Mouse (Mus musculus): ENCODE data around the gene Jam2. TPM values are rescaled to one million over a fixed set of nuclear protein-coding genes. Genes with fewer than 3 reads are reported as not detected.

Jam2 gene
- total and polyA plus RNA-seq, 3 experiments, result 55.4 to 81.0 (median 77.9) TPM

DNA sequence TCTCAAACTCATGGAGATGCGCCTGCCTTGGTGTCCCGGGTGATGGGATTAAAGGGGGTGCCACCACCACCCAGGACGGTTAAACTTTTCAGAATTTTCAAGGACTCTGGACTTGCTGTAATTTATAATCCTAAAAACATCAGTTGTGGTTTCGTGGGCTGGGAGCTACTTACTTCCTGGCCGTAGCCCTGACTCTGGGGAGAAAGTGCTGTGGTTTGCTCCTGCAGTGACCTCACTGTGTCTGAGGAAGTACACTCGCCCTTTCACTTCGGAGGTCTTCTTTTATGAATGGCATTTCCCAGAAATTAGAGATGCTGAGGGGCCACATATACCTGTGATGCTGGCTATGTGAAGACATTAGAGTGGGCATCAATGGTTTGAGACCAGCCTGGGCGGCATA lies 40.6 kb downstream of the Jam2 start:
- Histone ChIP-seq H3K9ac (ENCODE audit: low read depth, low read length) (no peak overlapping the region), H3K4me1 (ENCODE audit: control insufficient read depth, insufficient read depth, low read length) (peaks cover 9% of the 10 kb centered on the region), H3K4me3 (no peak overlapping the region), H3K79me2 (replicated peaks; ENCODE audit: control insufficient read depth, insufficient read depth, low read length) (no peaks in the 10 kb centered on the region), H3K27me3 (ENCODE audit: control insufficient read depth, insufficient read depth, low read length) (no peaks in the 10 kb centered on the region), H3K36me3 (ENCODE audit: control insufficient read depth, insufficient read depth, low read length) (peaks cover 33% of the 10 kb centered on the region), H3K27ac (no peak overlapping the region)
- no peak for TF ChIP-seq CTCF (IDR thresholded peaks at IDR 0.05)
- no peak for TF ChIP-seq POLR2A (IDR thresholded peaks at IDR 0.05; ENCODE audit: insufficient read depth, low read depth, low read length)
- TF ChIP-seq EP300 (IDR thresholded peaks at IDR 0.05; ENCODE audit: insufficient read depth, low read depth, low read length), result no peak
- DNase-seq, result no peak
- intact Hi-C loops (cut with DNase I), result no loop called here
- 59% methylated on average over 8 of the region's 8 CpGs for WGBS

DNA sequence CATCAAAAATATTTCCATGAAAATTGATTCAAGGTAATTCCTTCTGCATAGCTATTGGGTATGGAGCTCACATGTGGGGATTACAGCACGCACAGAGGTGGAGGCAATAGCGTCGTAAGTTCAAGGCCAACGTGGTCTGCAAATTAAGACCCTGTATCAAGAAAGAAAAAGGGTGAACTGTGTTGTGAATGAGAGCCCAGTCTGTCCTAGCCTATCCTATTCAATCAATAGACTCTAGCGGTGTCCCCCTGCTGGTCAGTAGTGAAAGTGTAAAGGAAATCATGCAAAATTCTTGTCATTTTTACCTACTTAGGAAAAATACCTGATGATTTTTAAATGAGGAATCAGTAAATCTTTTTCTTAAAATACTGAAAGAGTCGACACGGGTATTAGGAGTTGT lies 43.5 kb downstream of the Jam2 start:
- 31% methylated on average over 7 of the region's 7 CpGs for WGBS
- Histone ChIP-seq H3K27me3 (ENCODE audit: control insufficient read depth, insufficient read depth, low read length) (no peaks in the 10 kb centered on the region), H3K27ac (0 out of 2 replicates have a peak overlapping the region, but pooled peaks have one; percentile 8), H3K4me3 (no peak overlapping the region), H3K36me3 (ENCODE audit: control insufficient read depth, insufficient read depth, low read length) (peaks cover 10% of the 10 kb centered on the region), H3K4me1 (ENCODE audit: control insufficient read depth, insufficient read depth, low read length) (peaks cover 3% of the 10 kb centered on the region), H3K9ac (ENCODE audit: low read depth, low read length) (no peak overlapping the region), H3K79me2 (replicated peaks; ENCODE audit: control insufficient read depth, insufficient read depth, low read length) (no peaks in the 10 kb centered on the region)
- TF ChIP-seq EP300 (IDR thresholded peaks at IDR 0.05; ENCODE audit: insufficient read depth, low read depth, low read length), result no peak
- no peak for TF ChIP-seq POLR2A (IDR thresholded peaks at IDR 0.05; ENCODE audit: insufficient read depth, low read depth, low read length)
- peak; percentile 90 for TF ChIP-seq CTCF (IDR thresholded peaks at IDR 0.05)
- DNase-seq, result no peak
- intact Hi-C loops (cut with DNase I), result loop anchor here (1.0 kb wide), 2 partner anchors 42 to 82 kb away; partner anchors contain the start of gene Mrpl39

DNA sequence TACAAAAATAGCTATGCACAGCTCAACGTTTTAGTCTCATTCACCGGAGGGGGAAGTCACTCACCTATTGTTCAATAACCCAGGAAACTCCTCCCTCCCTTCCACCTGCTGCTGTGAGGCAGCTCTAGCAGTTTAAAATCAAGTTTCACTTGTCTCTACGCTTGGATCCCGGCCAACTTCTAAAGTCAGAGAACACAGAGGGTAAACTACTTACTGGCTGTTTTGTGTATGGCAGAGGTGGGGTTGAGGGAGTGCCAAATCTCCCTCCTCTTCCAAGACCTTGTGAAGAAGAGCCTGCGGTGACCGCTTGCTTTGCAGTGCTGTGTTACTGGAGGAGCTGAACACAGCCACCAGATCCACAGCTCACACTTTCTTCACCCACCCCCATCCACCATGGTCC lies 51.1 kb downstream of the Jam2 start:
- intact Hi-C loops (cut with DNase I), result loop anchor here (2.0 kb wide), 1 partner anchor 22 kb away; no protein-coding TSS in a partner anchor
- H3K79me2 ChIP-seq (replicated peaks; ENCODE audit: control insufficient read depth, insufficient read depth, low read length), result no peaks in the 10 kb centered on the region
- H3K9ac ChIP-seq (ENCODE audit: low read depth, low read length), result no peak overlapping the region
- TF ChIP-seq POLR2A (IDR thresholded peaks at IDR 0.05; ENCODE audit: insufficient read depth, low read depth, low read length), result peak; percentile 72
- TF ChIP-seq CTCF (IDR thresholded peaks at IDR 0.05), result no peak
- TF ChIP-seq EP300 (IDR thresholded peaks at IDR 0.05; ENCODE audit: insufficient read depth, low read depth, low read length), result peak; percentile 98
- H3K36me3 ChIP-seq (ENCODE audit: control insufficient read depth, insufficient read depth, low read length), result peaks cover 58% of the 10 kb centered on the region
- WGBS, result 25% methylated on average over 6 of the region's 6 CpGs
- peaks cover 13% of the 10 kb centered on the region for H3K4me1 ChIP-seq (ENCODE audit: control insufficient read depth, insufficient read depth, low read length)
- H3K27ac ChIP-seq, result peak overlapping the region; percentile 76
- DNase-seq, result peak; percentile 58 to 77
- no peak overlapping the region for H3K4me3 ChIP-seq
- H3K27me3 ChIP-seq (ENCODE audit: control insufficient read depth, insufficient read depth, low read length), result no peaks in the 10 kb centered on the region

GRCm38 (mm10) chr16:84831696-84832095 lies 57.8 kb downstream of the Jam2 start:
- 30% methylated on average over 5 of the region's 5 CpGs for WGBS
- Histone ChIP-seq H3K79me2 (replicated peaks; ENCODE audit: control insufficient read depth, insufficient read depth, low read length) (no peaks in the 10 kb centered on the region), H3K4me1 (ENCODE audit: control insufficient read depth, insufficient read depth, low read length) (peaks cover 8% of the 10 kb centered on the region), H3K27ac (peak overlapping the region; percentile 55), H3K27me3 (ENCODE audit: control insufficient read depth, insufficient read depth, low read length) (no peaks in the 10 kb centered on the region), H3K4me3 (peak overlapping the region; percentile 21), H3K9ac (ENCODE audit: low read depth, low read length) (peak overlapping the region; percentile 21), H3K36me3 (ENCODE audit: control insufficient read depth, insufficient read depth, low read length) (peaks cover 58% of the 10 kb centered on the region)
- TF ChIP-seq POLR2A (IDR thresholded peaks at IDR 0.05; ENCODE audit: insufficient read depth, low read depth, low read length) (no peak), EP300 (IDR thresholded peaks at IDR 0.05; ENCODE audit: insufficient read depth, low read depth, low read length) (no peak), CTCF (IDR thresholded peaks at IDR 0.05) (no peak)
- no peak for DNase-seq
- intact Hi-C loops (cut with DNase I), result no loop called here

DNA sequence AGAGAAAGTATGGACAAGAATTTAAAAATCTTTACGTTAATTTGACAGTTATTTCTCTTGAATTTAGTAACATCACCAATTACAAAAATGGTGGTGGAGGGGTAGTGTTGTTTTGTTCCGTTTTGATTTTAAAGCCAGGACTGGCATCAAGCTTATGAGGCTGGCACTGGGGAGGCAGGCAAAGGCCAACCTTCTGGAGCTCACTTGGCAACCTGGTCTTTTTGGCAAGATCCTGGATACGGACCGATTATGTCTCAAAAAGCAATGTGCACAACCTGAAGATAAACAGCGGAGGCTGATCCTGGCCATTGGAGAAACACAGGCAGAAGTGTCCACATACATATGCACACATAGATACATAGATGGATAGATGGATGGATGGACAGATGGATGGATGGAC lies 58.8 kb downstream of the Jam2 start:
- no peak for TF ChIP-seq CTCF (IDR thresholded peaks at IDR 0.05)
- TF ChIP-seq POLR2A (IDR thresholded peaks at IDR 0.05; ENCODE audit: insufficient read depth, low read depth, low read length), result no peak
- no peak for TF ChIP-seq EP300 (IDR thresholded peaks at IDR 0.05; ENCODE audit: insufficient read depth, low read depth, low read length)
- Histone ChIP-seq H3K27ac (peak overlapping the region; percentile 100), H3K9ac (ENCODE audit: low read depth, low read length) (no peak overlapping the region), H3K27me3 (ENCODE audit: control insufficient read depth, insufficient read depth, low read length) (no peaks in the 10 kb centered on the region), H3K4me1 (ENCODE audit: control insufficient read depth, insufficient read depth, low read length) (peaks cover 8% of the 10 kb centered on the region), H3K4me3 (peak overlapping the region; percentile 97; the same call in 1 of the 2 replicates), H3K79me2 (replicated peaks; ENCODE audit: control insufficient read depth, insufficient read depth, low read length) (no peaks in the 10 kb centered on the region), H3K36me3 (ENCODE audit: control insufficient read depth, insufficient read depth, low read length) (peaks cover 48% of the 10 kb centered on the region)
- peak in 1 of 2 experiments; percentile 28 for DNase-seq
- 65% methylated on average over 5 of the region's 5 CpGs for WGBS
- intact Hi-C loops (cut with DNase I), result no loop called here

DNA sequence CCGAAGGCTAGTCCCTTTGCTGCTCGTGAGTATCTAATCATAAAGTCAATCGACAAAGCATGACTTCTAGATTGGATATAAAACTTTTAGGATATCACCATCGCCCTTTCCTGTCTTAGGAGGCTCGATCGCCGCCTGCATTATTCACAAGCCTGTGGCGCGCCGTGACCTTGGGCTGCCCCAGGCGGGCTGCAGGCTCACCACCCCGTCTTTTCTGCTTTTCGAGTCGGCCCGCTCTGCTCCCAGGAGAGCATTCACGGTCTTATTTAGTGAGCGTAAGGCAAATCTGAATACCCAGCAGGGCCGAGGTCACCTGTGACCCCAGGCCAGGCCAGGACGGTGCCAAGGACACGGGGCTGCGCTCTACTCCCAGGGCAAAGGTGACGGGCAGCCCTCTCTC lies 60.4 kb downstream of the Jam2 start:
- no peak for TF ChIP-seq CTCF (IDR thresholded peaks at IDR 0.05)
- TF ChIP-seq POLR2A (IDR thresholded peaks at IDR 0.05; ENCODE audit: insufficient read depth, low read depth, low read length), result no peak
- no peak for TF ChIP-seq EP300 (IDR thresholded peaks at IDR 0.05; ENCODE audit: insufficient read depth, low read depth, low read length)
- H3K9ac ChIP-seq (ENCODE audit: low read depth, low read length), result peak overlapping the region; percentile 90
- peaks cover 7% of the 10 kb centered on the region for H3K4me1 ChIP-seq (ENCODE audit: control insufficient read depth, insufficient read depth, low read length)
- H3K27me3 ChIP-seq (ENCODE audit: control insufficient read depth, insufficient read depth, low read length), result no peaks in the 10 kb centered on the region
- peak overlapping the region; percentile 100 for H3K27ac ChIP-seq
- peaks cover 32% of the 10 kb centered on the region for H3K36me3 ChIP-seq (ENCODE audit: control insufficient read depth, insufficient read depth, low read length)
- no peak for DNase-seq
- WGBS, result under 1% methylated on average over 22 of the region's 22 CpGs
- intact Hi-C loops (cut with DNase I), result loop anchor here (2.0 kb wide), 1 partner anchor 60 kb away; the partner anchor contains the start of gene Jam2
- peak overlapping the region; percentile 97 for H3K4me3 ChIP-seq
- no peaks in the 10 kb centered on the region for H3K79me2 ChIP-seq (replicated peaks; ENCODE audit: control insufficient read depth, insufficient read depth, low read length)
